Mouse (Mus musculus) G1E (cell line): Measurements from ENCODE around the gene Kcnb1. TPM values are rescaled to one million over a fixed set of nuclear protein-coding genes. Genes with fewer than 3 reads are reported as not detected.
A peak's percentile ranks its signal among the peaks of the same experiment; 100 is the strongest.

Source experiments
- ATAC-seq: 2 replicates; pipeline ENCODE4 v1.8.0; 2016; ENCODE audit warnings: mild to moderate bottlenecking; ENCODE audit not compliant: insufficient number of reproducible peaks, poor library complexity, low FRiP score, severe bottlenecking; ENCODE audit errors: extremely low read depth
- DNase-seq: peaks from one replicate; pipeline ENCODE4 v3.0.0; 2012; ENCODE audit warnings: low spot score
- H3K27me3 ChIP-seq: 2 replicates; pipeline ENCODE4 v1.6.1; 2012; ENCODE audit warnings: mild to moderate bottlenecking, low read length, inconsistent platforms; ENCODE audit not compliant: insufficient read depth
- H3K36me3 ChIP-seq: replicated peaks from 2 replicates; pipeline ENCODE3; 2012; ENCODE audit warnings: mild to moderate bottlenecking, inconsistent platforms
- H3K4me1 ChIP-seq: 2 replicates; pipeline ENCODE4 v1.6.1; 2012; ENCODE audit warnings: low read depth, low read length, inconsistent platforms, mixed read lengths; ENCODE audit not compliant: insufficient read depth
- H3K4me3 ChIP-seq: 2 replicates; pipeline ENCODE4 v1.5.1; 2012; ENCODE audit warnings: low read depth, mild to moderate bottlenecking, inconsistent platforms, low read length, moderate library complexity, mixed read lengths
- H3K9me3 ChIP-seq: replicated peaks from 2 replicates; pipeline ENCODE4 v1.6.1; 2012; ENCODE audit warnings: inconsistent platforms
- CTCF ChIP-seq: IDR thresholded peaks from 2 replicates; pipeline ENCODE4 v1.5.1; 2012; ENCODE audit warnings: low read depth, low read length, inconsistent platforms, mixed read lengths
- GATA1 ChIP-seq: IDR thresholded peaks from 2 replicates; pipeline ENCODE4 v1.6.1; 2012; ENCODE audit warnings: borderline replicate concordance, low read length, inconsistent platforms, mixed read lengths
- GATA2 ChIP-seq: IDR thresholded peaks from 2 replicates; pipeline ENCODE4 v1.6.1; 2012; ENCODE audit warnings: low read depth, low read length, inconsistent platforms, borderline replicate concordance
- POLR2AphosphoS5 ChIP-seq: IDR thresholded peaks from 2 replicates; pipeline ENCODE4 v1.6.1; 2012; ENCODE audit warnings: low read depth, low read length, inconsistent platforms; ENCODE audit not compliant: insufficient replicate concordance
- TAL1 ChIP-seq: conservative IDR thresholded peaks from 2 replicates; pipeline ENCODE4 v1.6.1; 2012; ENCODE audit warnings: low read depth, low read length, inconsistent platforms, mixed read lengths
- polyA plus RNA-seq: library from polyadenylated mRNA; stranded (reverse); fragments of >175 nt; gene quantifications from 2 replicates; pipeline ENCODE4 v1.2.3, GENCODE M21; 2012
- total RNA-seq, 2 experiments: library from RNA; stranded (forward) in 1 of 2; stranded (reverse) in 1 of 2; fragments of 200-1000 nt in 1 of 2; fragments of >200 nt in 1 of 2; fragmentation: Nextera tagmentation in 1 of 2; gene quantifications; 2 replicates each; pipeline ENCODE4 v1.2.3; 2014 to 2017

The Kcnb1 gene
- total RNA-seq (2014; fragmentation: Nextera tagmentation) (not detected in 2 replicates), total RNA-seq (2017) (0.22 TPM in 1 of 2 replicates, not detected in the other), polyA plus RNA-seq (not detected in 2 replicates)

- TF ChIP-seq POLR2AphosphoS5 (no peak), CTCF (no peak), GATA2 (no peak), TAL1 (no peak)
- Histone ChIP-seq H3K36me3 (no peaks in the 10 kb centered on the region), H3K9me3 (peaks cover 30% of the 10 kb centered on the region), H3K4me1 (no peaks in the 10 kb centered on the region), H3K27me3 (no peaks in the 10 kb centered on the region), H3K4me3 (peak within 1 kb of the TSS; percentile 20; the same call in 1 of the 2 replicates)
- DNase-seq (no peak), ATAC-seq (no peak)
Observed at GRCm38 (mm10) chr2:167190076-167190399, at the start of gene Kcnb1. TSS of gene Kcnb1 (minus strand) at chr2:167190155.

DNA sequence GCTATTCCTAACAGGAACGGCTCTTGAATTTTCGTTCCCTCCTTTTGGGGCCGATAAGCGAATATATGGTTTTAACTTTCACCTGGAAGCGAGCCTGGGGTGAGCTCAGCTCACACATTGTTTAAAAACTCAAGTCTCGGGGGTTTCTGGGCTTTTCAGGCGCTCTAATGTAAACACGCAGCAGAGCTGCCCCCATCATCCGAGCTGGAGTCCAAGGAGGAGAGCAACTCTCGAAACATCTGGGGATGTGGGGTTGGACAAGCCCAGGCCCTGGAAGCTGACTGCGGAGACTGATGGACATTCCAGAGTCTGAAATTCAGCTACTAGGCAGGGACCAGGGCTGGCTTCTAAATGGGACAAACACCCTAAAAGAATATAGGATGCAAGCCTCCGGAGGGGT lies 49.3 kb upstream of the Kcnb1 start:
- no peaks in the 10 kb centered on the region for H3K9me3 ChIP-seq
- no peak for DNase-seq
- H3K4me3 ChIP-seq: no peak overlapping the region
- no peak for ATAC-seq
- TF ChIP-seq CTCF: no peak
- TF ChIP-seq POLR2AphosphoS5: no peak
- TF ChIP-seq GATA1: no peak
- no peak for TF ChIP-seq GATA2
- no peak for TF ChIP-seq TAL1
- peaks cover 5% of the 10 kb centered on the region for H3K27me3 ChIP-seq
- no peaks in the 10 kb centered on the region for H3K4me1 ChIP-seq
- H3K36me3 ChIP-seq: no peaks in the 10 kb centered on the region

DNA sequence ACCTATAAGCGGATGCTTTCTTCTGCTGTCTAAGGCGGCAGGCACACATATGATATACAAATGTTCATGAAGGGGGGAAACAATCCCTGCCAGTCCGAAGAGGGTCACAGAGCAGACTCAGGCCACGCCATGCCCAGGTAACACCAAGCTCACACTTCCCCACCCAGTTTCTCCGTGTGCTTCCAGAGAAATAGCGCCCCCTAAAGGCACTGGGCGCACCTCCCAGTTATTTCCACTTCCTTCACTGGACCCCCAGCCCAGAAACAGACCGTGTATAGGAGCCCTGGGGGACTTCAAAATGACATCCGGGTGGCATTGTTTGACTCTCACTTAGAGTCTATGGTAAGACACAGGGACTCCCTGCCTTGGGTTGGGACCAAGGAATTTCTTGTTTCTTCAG lies 47.3 kb upstream of the Kcnb1 start:
- no peaks in the 10 kb centered on the region for H3K9me3 ChIP-seq
- DNase-seq: no peak
- TF ChIP-seq CTCF (no peak), POLR2AphosphoS5 (no peak), GATA2 (no peak)
- H3K4me3 ChIP-seq: no peak overlapping the region
- H3K4me1 ChIP-seq: no peaks in the 10 kb centered on the region
- peaks cover 5% of the 10 kb centered on the region for H3K27me3 ChIP-seq
- no peak for ATAC-seq
- no peaks in the 10 kb centered on the region for H3K36me3 ChIP-seq

- H3K4me3 ChIP-seq: no peak overlapping the region
- H3K4me1 ChIP-seq: no peaks in the 10 kb centered on the region
- DNase-seq (no peak), ATAC-seq (no peak)
- peaks cover 3% of the 10 kb centered on the region for H3K27me3 ChIP-seq
- no peaks in the 10 kb centered on the region for H3K9me3 ChIP-seq
- TF ChIP-seq GATA1 (no peak), POLR2AphosphoS5 (no peak), CTCF (no peak), GATA2 (no peak), TAL1 (no peak)
- no peaks in the 10 kb centered on the region for H3K36me3 ChIP-seq
Observed at GRCm38 (mm10) chr2:167236174-167236573, 46.2 kb upstream of the Kcnb1 start.

GRCm38 (mm10) chr2:167235338-167236018 lies 45.5 kb upstream of the Kcnb1 start:
- DNase-seq: no peak
- peaks cover 3% of the 10 kb centered on the region for H3K27me3 ChIP-seq
- no peak for TF ChIP-seq TAL1
- no peak for TF ChIP-seq GATA1
- no peak for TF ChIP-seq GATA2
- no peak for TF ChIP-seq CTCF
- no peak for TF ChIP-seq POLR2AphosphoS5
- H3K4me3 ChIP-seq: no peak overlapping the region
- peaks cover 2% of the 10 kb centered on the region; the same call in 1 of the 2 replicates for H3K4me1 ChIP-seq
- H3K36me3 ChIP-seq: no peaks in the 10 kb centered on the region
- ATAC-seq: no peak
- H3K9me3 ChIP-seq: no peaks in the 10 kb centered on the region

DNA sequence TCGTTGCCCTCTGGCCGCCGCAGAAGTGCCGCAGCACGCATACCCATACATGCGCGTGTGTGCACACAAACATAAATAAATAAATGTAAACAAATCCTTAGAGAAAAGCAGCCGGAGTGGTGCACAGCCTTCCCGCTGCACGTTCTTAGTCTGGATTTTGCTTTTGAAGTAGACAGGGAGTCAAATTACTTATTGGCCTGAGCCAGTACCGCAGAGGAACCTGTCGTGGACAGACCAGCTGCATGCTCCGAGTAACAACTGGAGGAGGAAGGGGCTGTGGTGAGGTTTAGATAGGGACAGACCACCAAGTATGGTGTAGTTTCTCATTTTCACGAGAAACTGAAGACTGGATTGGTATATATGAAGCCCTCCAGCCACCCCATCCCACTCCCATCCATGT lies 43.8 kb upstream of the Kcnb1 start:
- Histone ChIP-seq H3K36me3 (no peaks in the 10 kb centered on the region), H3K4me3 (no peak overlapping the region), H3K9me3 (no peaks in the 10 kb centered on the region), H3K4me1 (peaks cover 5% of the 10 kb centered on the region; the same call in 1 of the 2 replicates), H3K27me3 (peaks cover 3% of the 10 kb centered on the region)
- no peak for ATAC-seq
- TF ChIP-seq GATA1 (no peak), CTCF (no peak), TAL1 (no peak), POLR2AphosphoS5 (no peak), GATA2 (no peak)
- DNase-seq: no peak

DNA sequence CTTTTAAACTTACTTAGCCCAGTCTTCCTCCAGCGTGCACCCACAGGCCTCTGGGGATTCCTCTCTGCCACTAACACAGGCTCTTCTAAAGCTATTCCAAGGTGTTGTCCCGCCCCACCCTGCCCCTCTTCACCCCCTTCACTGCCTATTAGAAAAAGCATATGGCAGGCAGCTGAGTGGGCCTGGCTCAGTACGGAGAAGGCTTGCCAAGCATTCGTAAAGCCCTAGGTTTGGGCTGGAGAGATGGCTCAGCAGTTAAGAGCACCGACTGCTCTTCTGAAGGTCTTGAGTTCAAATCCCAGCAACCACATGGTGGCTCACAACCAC lies 43.0 kb upstream of the Kcnb1 start:
- Histone ChIP-seq H3K4me1 (peaks cover 5% of the 10 kb centered on the region; the same call in 1 of the 2 replicates), H3K36me3 (no peaks in the 10 kb centered on the region), H3K9me3 (no peaks in the 10 kb centered on the region), H3K27me3 (peaks cover 3% of the 10 kb centered on the region), H3K4me3 (no peak overlapping the region)
- ATAC-seq (no peak), DNase-seq (no peak)
- no peak for TF ChIP-seq POLR2AphosphoS5
- TF ChIP-seq GATA1: no peak
